Mouse (Mus musculus) cortical plate, adult 2 months (tissue): Measurements from ENCODE around the gene Crabp2. TPM values are rescaled to one million over a fixed set of nuclear protein-coding genes. Genes with fewer than 3 reads are reported as not detected.

Source experiments
- H3K27ac ChIP-seq: fragments of 200-500 bp; 2 replicates; pipeline ENCODE4 v1.5.1; 2012; ENCODE audit warnings: low read length, control low read depth, inconsistent platforms; ENCODE audit not compliant: insufficient read depth
- H3K4me1 ChIP-seq: fragments of 200-500 bp; 2 replicates; pipeline ENCODE4 v1.6.1; 2011; ENCODE audit warnings: low read length; ENCODE audit not compliant: control insufficient read depth, insufficient read depth
- H3K4me3 ChIP-seq: fragments of 200-500 bp; 2 replicates; pipeline ENCODE4 v1.5.1; 2011; ENCODE audit warnings: mild to moderate bottlenecking, low read length, control low read depth; ENCODE audit not compliant: insufficient read depth
- CTCF ChIP-seq: fragments of 200-500 bp; IDR thresholded peaks from 2 replicates; pipeline ENCODE4 v1.5.1; 2011; ENCODE audit warnings: mild to moderate bottlenecking, control low read depth, low read length; ENCODE audit not compliant: insufficient read depth; ENCODE audit errors: extremely low read depth
- POLR2A ChIP-seq: fragments of 200-500 bp; IDR thresholded peaks from 2 replicates; pipeline ENCODE4 v1.6.1; 2011; ENCODE audit warnings: mild to moderate bottlenecking, low read length, control low read depth; ENCODE audit not compliant: insufficient read depth; ENCODE audit errors: extremely low read depth
- polyA plus RNA-seq: library from polyadenylated mRNA; depleted of rRNA; stranded (reverse); fragments of >200 nt; gene quantifications from 2 replicates; pipeline ENCODE4 v1.2.3, GENCODE M21; 2012

The Crabp2 gene
- polyA plus RNA-seq, 1 experiment: 6.2 TPM

DNA sequence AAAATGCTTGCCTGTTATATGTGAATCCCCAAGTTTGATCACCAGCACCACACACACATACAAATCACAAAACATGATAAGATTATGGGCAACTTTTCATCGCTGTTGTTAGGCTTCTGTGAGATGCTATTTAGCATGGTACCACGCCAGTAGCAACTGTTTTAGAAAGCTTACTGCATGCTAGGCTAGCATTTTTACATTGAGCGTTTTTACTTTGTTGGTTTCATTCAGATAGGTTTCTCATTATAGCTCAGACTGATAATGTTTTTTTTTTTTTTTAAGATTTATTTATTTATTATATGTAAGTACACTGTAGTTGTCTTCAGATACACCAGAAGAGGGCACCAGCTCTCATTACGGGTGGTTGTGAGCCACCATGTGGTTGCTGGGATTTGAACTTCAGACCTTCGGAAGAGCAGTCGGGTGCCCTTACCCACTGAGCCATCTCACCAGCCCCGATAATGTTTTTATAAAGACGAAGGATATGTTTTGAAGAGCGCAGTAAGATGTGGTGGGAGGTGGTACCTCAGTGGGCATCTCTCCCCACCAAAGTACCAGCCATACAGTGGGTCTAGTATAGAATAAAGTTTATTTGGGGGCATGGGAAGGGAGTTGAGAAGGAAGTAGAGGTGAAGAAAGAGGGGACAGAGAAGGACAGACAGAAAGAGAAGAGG is 28.1 kb upstream of the Crabp2 start:
- Histone ChIP-seq H3K27ac (no peak overlapping the region), H3K4me1 (no peaks in the 10 kb centered on the region), H3K4me3 (peak overlapping the region; percentile 49; the same call in 1 of the 2 replicates)
- no peak for TF ChIP-seq CTCF
- no peak for TF ChIP-seq POLR2A

DNA sequence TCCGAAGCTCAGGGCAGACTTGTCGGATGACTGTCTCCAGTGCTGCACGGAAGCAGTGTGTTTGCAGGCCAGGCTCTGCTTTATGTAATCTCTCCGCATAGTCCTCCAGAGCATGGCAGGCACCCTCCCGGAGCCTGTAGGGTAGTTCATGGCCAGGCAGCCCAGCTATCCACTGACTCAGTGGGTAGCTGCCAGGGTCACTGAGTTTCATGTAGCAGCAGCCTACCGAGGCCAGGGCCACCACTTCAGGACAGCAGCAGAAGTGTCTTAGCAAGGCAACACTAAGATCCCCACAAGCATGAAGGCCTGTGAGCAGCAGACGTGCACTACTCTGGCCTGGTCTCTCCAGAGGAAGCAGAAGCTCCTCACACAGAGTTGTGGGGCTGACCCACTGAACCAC is 23.5 kb upstream of the Crabp2 start:
- no peak for TF ChIP-seq CTCF
- no peak for TF ChIP-seq POLR2A
- H3K27ac ChIP-seq: no peak overlapping the region
- no peaks in the 10 kb centered on the region; the same call in 1 of the 2 replicates for H3K4me1 ChIP-seq
- no peak overlapping the region for H3K4me3 ChIP-seq

DNA sequence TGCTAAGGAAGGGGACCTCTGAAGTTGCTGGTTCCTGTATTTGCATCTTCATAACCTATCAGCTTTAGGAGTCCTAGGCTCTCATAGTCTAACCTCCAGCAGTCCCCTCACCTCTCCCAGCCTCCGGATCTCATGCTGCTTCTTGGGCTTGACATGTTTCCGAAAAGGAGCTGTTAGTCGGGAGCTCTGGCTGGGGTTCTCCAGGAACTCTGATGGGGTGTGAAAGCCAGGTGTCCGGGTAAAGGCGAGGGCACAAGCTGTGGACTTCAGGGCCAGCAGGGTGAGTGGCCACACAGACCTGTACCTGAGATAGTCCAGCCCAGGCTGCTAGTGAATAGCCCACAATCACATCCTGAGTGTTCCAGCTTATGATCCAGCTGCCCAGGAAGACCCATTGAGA is 21.0 kb upstream of the Crabp2 start:
- Histone ChIP-seq H3K4me3 (no peak overlapping the region), H3K27ac (no peak overlapping the region), H3K4me1 (peaks cover 2% of the 10 kb centered on the region)
- TF ChIP-seq CTCF (no peak), POLR2A (no peak)

DNA sequence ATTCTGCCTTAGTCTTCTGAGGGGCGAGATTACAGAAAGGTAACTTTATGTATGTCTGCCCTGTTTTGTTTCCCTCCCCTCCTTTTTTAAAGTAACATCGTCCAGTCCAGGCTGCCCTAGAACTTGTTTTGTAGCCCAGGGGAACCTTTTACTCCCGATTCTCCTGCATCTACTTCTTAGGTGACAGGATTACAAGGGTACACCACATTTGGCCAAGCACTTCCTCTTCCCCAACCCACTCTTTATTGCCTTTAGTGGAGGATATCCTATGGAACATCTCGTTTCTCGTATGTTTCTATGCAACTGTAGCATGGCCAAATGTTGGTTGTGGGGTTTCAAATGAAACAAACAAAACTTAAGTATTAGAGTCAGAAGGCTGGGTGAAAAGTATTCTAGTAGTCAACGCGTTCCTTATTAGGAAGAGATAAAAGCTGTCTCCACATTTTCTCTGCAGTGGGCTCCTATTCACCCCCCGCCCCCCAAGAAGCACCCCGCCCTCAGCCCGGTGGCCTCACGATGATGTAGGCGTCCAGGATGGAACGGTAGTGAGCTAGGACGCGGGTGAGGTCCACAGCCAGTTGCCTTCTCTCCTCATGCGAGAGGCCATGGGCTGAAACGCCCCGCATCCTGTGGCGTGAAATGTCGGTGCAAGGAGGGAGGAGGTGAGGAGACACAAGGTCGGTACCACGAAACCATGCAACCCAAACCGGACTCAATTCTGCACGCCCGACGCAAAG is 19.0 kb upstream of the Crabp2 start:
- Histone ChIP-seq H3K4me3 (peak overlapping the region; percentile 87), H3K4me1 (peaks cover 2% of the 10 kb centered on the region), H3K27ac (no peak overlapping the region)
- TF ChIP-seq CTCF (no peak), POLR2A (no peak)

DNA sequence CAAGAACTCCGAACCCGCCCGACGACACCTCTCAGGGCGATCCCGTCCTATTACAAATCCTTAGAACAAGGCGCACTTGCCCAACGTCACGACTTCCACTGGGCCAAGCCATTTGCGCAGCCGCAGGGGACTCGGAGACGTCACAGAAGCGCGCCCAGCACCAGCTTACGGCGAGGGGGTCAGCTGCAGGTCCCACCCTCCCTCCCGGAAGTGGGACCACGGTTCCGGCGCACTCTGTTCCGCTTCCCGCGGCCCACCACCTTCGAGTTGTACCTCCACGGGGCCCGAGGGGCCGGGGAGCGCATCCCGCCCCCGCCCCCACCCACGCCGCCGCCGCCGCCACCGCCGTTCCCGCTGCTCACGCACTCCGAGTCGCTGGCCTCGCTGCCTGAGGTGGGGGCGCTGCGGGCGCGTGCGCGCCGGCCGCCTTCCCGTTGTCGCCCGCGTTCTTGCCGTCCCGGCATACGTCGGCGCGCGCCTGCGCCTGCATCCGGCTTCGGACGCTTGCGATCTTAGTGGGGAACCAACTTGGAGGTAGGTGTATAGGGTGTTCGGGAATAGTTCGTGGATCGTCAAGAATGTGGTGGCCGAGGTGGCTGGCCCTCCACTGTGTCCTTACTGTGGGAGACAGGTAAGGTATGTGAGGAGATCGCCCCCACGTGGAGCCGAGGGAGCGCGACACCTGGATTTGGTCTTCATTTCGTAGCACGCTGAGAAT is 18.2 kb upstream of the Crabp2 start, which contains the start of the genes Isg20l2 and Rrnad1:
Gene Isg20l2, plus strand, starts transcription at position 237 of the 718 bp plus-strand sequence.
Gene Rrnad1, minus strand, starts transcription at position 640 of the 718 bp plus-strand sequence.
- H3K4me1 ChIP-seq: peaks cover 2% of the 10 kb centered on the region
- peak within 1 kb of the TSS; percentile 87 for H3K4me3 ChIP-seq
- TF ChIP-seq POLR2A: peak; percentile 82
- TF ChIP-seq CTCF: peak; percentile 51; the same call in 1 of the 2 replicates
- H3K27ac ChIP-seq: no peak within 1 kb of the TSS

DNA sequence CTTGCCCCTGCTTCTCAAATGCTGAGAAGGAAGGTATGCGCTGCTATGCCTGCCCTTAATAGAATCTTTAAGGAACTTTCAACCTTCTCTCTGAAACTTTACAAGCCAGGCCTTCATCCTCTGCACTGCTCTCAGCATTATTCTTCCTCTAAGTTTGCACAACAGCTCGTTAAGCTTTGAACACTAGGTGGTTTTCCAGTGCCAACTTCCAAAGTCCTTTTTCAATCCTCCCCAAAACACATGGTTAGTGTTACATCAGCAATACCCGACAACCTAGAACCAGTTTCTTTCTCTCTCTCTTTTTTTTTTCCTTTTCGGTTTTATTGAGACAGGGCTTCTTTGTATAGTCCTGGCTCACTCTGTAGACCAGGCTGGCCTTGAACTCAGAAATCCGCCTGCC is 14.4 kb upstream of the Crabp2 start:
- H3K4me1 ChIP-seq: peaks cover 2% of the 10 kb centered on the region
- TF ChIP-seq CTCF (no peak), POLR2A (no peak)
- no peak overlapping the region for H3K4me3 ChIP-seq
- H3K27ac ChIP-seq: no peak overlapping the region

DNA sequence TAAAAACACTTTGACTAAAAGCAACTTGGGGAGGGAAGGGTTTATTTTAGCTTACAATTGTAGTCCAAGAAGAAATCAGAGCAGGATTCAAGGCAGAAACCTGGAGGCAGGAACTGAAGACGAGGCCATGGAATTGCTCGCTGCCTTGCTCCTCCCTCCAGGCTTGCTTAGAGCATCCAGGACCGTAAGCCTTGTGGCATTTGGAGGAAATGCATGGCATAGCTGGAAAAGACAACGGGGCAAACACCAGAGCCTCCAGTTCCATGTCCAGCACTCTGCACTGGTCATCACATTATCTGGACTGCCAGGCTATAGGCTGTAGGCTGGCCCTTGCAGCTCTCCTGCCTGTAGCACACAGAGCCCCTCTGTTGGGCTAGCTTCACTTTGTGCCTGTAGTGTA is 14.0 kb upstream of the Crabp2 start:
- Histone ChIP-seq H3K4me3 (no peak overlapping the region), H3K4me1 (peaks cover 2% of the 10 kb centered on the region), H3K27ac (no peak overlapping the region)
- TF ChIP-seq POLR2A (no peak), CTCF (no peak)

DNA sequence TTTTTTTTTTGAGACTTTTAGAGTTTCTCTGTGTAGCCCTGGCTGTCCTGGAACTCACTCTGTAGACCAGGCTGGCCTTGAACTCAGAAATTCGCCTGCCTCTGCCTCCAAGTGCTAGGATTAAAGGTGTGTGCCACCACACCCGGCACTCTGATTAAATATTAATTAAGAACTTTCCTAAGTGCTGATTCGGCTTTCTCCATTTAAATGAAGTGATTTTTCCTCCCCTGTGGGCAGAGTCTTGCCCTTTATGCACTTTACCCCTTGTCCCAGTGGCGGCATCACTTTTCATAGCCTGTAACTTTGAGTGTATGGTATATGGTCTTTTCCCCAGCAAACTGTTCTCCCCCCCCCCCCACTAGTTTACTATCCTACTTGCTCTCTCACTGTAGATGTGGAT is 13.3 kb upstream of the Crabp2 start:
- H3K4me1 ChIP-seq: peaks cover 2% of the 10 kb centered on the region
- no peak for TF ChIP-seq POLR2A
- no peak overlapping the region for H3K4me3 ChIP-seq
- no peak overlapping the region for H3K27ac ChIP-seq

DNA sequence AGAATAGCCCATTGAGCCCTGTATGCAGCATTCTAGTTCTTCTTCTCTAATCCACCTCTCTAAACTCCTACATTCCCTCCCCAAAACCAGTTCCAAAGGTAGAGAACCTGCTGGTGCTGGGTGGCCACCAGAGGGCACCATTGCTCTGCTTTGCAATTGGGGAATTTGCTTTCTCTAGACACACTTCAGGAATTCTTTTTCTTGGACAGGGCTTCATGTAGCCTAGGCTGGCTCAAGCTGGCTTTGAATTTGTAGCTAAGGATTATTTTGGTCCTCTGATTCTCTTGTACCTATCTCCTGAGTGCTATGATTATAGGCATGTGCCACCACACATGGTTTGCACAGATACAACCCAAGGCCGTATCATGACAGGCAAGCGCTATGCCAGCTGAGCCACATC is 12.7 kb upstream of the Crabp2 start:
- Histone ChIP-seq H3K27ac (no peak overlapping the region), H3K4me3 (no peak overlapping the region), H3K4me1 (peaks cover 2% of the 10 kb centered on the region)
- TF ChIP-seq POLR2A (no peak), CTCF (peak; percentile 93)
